Mouse (Mus musculus) G1E (cell line): ENCODE measurements around the gene Ccdc88c. TPM values are rescaled to one million over a fixed set of nuclear protein-coding genes. Genes with fewer than 3 reads are reported as not detected.

ENCODE experiments used
- ATAC-seq: 2 replicates; pipeline ENCODE4 v1.8.0; 2016; ENCODE audit warnings: mild to moderate bottlenecking; ENCODE audit not compliant: insufficient number of reproducible peaks, poor library complexity, low FRiP score, severe bottlenecking; ENCODE audit errors: extremely low read depth
- DNase-seq: peaks from one replicate; pipeline ENCODE4 v3.0.0; 2012; ENCODE audit warnings: low spot score
- H3K27me3 ChIP-seq: 2 replicates; pipeline ENCODE4 v1.6.1; 2012; ENCODE audit warnings: mild to moderate bottlenecking, low read length, inconsistent platforms; ENCODE audit not compliant: insufficient read depth
- H3K36me3 ChIP-seq: replicated peaks from 2 replicates; pipeline ENCODE3; 2012; ENCODE audit warnings: mild to moderate bottlenecking, inconsistent platforms
- H3K4me1 ChIP-seq: 2 replicates; pipeline ENCODE4 v1.6.1; 2012; ENCODE audit warnings: low read depth, low read length, inconsistent platforms, mixed read lengths; ENCODE audit not compliant: insufficient read depth
- H3K4me3 ChIP-seq: 2 replicates; pipeline ENCODE4 v1.5.1; 2012; ENCODE audit warnings: low read depth, mild to moderate bottlenecking, inconsistent platforms, low read length, moderate library complexity, mixed read lengths
- H3K9me3 ChIP-seq: replicated peaks from 2 replicates; pipeline ENCODE4 v1.6.1; 2012; ENCODE audit warnings: inconsistent platforms
- CTCF ChIP-seq: IDR thresholded peaks from 2 replicates; pipeline ENCODE4 v1.5.1; 2012; ENCODE audit warnings: low read depth, low read length, inconsistent platforms, mixed read lengths
- GATA1 ChIP-seq: IDR thresholded peaks from 2 replicates; pipeline ENCODE4 v1.6.1; 2012; ENCODE audit warnings: borderline replicate concordance, low read length, inconsistent platforms, mixed read lengths
- GATA2 ChIP-seq: IDR thresholded peaks from 2 replicates; pipeline ENCODE4 v1.6.1; 2012; ENCODE audit warnings: low read depth, low read length, inconsistent platforms, borderline replicate concordance
- POLR2AphosphoS5 ChIP-seq: IDR thresholded peaks from 2 replicates; pipeline ENCODE4 v1.6.1; 2012; ENCODE audit warnings: low read depth, low read length, inconsistent platforms; ENCODE audit not compliant: insufficient replicate concordance
- TAL1 ChIP-seq: conservative IDR thresholded peaks from 2 replicates; pipeline ENCODE4 v1.6.1; 2012; ENCODE audit warnings: low read depth, low read length, inconsistent platforms, mixed read lengths
- polyA plus RNA-seq: library from polyadenylated mRNA; stranded (reverse); fragments of >175 nt; gene quantifications from 2 replicates; pipeline ENCODE4 v1.2.3, GENCODE M21; 2012
- total RNA-seq, 2 experiments: library from RNA; stranded (forward) in 1 of 2; stranded (reverse) in 1 of 2; fragments of 200-1000 nt in 1 of 2; fragments of >200 nt in 1 of 2; fragmentation: Nextera tagmentation in 1 of 2; gene quantifications; 2 replicates each; pipeline ENCODE4 v1.2.3; 2014 to 2017

Ccdc88c gene
- total and polyA plus RNA-seq, 3 experiments, result 9.2 to 31.0 (median 22.7) TPM

DNA sequence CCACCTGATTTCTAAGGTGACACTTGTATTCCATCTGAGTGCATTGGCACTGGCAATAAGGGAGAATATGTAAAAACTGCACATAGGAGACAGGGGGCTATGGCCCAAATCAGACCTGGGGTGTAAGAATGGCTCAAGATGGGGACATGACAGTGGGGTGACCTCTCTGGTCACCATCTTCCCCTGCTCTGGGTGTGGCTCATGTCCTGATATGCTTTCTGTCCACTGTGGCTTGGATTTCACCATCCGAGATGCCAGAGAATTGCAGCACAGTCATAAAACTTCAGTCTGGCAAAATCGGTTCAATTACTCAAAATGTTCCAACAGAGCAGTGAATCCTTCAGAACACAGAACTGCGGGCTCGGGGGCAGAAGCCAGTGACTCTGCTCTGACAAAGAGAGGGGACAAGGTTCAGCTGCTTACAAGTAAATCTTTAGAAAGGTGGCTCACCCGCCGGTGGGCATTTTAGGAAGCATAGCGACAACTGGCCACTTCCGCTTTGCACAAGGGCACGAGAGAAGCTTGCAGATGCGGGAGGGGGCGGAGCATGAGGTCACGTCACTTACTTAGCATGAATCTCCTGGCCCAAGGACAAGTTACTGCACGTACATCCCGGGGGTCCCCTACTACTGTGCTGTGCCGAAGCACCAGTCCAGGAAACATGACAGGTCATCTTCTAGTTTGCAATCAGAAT lies 104.1 kb downstream of the Ccdc88c start:
- Histone ChIP-seq H3K27me3 (no peaks in the 10 kb centered on the region), H3K9me3 (no peaks in the 10 kb centered on the region), H3K4me1 (no peaks in the 10 kb centered on the region), H3K4me3 (no peak overlapping the region), H3K36me3 (peaks cover 95% of the 10 kb centered on the region)
- TF ChIP-seq CTCF, result no peak
- no peak for TF ChIP-seq POLR2AphosphoS5
- TF ChIP-seq TAL1, result no peak
- TF ChIP-seq GATA2, result no peak
- TF ChIP-seq GATA1, result no peak
- ATAC-seq (no peak), DNase-seq (no peak)

GRCm38 (mm10) chr12:100910731-100911130 lies 118.1 kb downstream of the Ccdc88c start:
- Histone ChIP-seq H3K4me1 (no peaks in the 10 kb centered on the region), H3K9me3 (no peaks in the 10 kb centered on the region), H3K27me3 (peaks cover 6% of the 10 kb centered on the region), H3K4me3 (no peak overlapping the region), H3K36me3 (peaks cover 52% of the 10 kb centered on the region)
- TF ChIP-seq GATA2 (no peak), POLR2AphosphoS5 (no peak), CTCF (no peak), TAL1 (no peak), GATA1 (no peak)
- DNase-seq (no peak), ATAC-seq (no peak)

DNA sequence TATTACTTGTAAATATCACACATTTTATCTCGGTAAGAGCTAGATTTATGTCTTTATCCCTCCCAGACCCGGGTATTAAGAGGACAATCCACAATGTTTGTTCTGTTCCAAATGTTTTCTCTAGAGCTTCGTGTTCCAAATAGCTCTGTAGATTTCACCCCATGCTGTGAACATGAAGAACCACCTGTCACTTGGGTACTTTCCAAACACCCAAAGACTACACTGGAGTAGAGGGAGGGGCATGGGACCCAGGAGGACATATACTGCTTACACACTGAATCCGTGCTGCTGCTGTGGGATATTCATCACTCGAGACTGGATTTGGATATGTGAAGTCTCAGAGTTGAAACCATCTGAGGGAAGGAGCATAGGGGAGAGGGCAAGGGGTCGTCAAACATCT lies 119.1 kb downstream of the Ccdc88c start:
- no peaks in the 10 kb centered on the region for H3K4me1 ChIP-seq

GRCm38 (mm10) chr12:100908298-100909034 lies 120.4 kb downstream of the Ccdc88c start:
- no peak for TF ChIP-seq POLR2AphosphoS5
- no peak for TF ChIP-seq GATA1
- TF ChIP-seq CTCF, result no peak
- ATAC-seq, result no peak
- H3K27me3 ChIP-seq, result peaks cover 21% of the 10 kb centered on the region
- no peak overlapping the region for H3K4me3 ChIP-seq
- H3K9me3 ChIP-seq, result no peaks in the 10 kb centered on the region
- peaks cover 31% of the 10 kb centered on the region for H3K36me3 ChIP-seq
- no peak for DNase-seq
- H3K4me1 ChIP-seq, result no peaks in the 10 kb centered on the region

More for the DNA sequence above, 119.1 kb downstream of the Ccdc88c start:
- ATAC-seq, result no peak
- H3K27me3 ChIP-seq, result peaks cover 11% of the 10 kb centered on the region
- DNase-seq, result no peak
- no peak overlapping the region for H3K4me3 ChIP-seq
- TF ChIP-seq GATA2, result no peak
- TF ChIP-seq TAL1, result no peak
- TF ChIP-seq POLR2AphosphoS5, result no peak
- no peak for TF ChIP-seq CTCF
- TF ChIP-seq GATA1, result no peak
- H3K36me3 ChIP-seq, result peaks cover 43% of the 10 kb centered on the region
- no peaks in the 10 kb centered on the region for H3K9me3 ChIP-seq

GRCm38 (mm10) chr12:100907598-100908297 lies 121.1 kb downstream of the Ccdc88c start, which contains the start of gene Gpr68:
Gene Gpr68, minus strand, starts transcription at chr12:100908198.
- Histone ChIP-seq H3K36me3 (peaks cover 23% of the 10 kb centered on the region), H3K4me1 (no peaks in the 10 kb centered on the region), H3K4me3 (no peak within 1 kb of the TSS), H3K27me3 (peaks cover 28% of the 10 kb centered on the region), H3K9me3 (no peaks in the 10 kb centered on the region)
- no peak for ATAC-seq
- TF ChIP-seq POLR2AphosphoS5, result no peak
- no peak for TF ChIP-seq TAL1
- no peak for TF ChIP-seq CTCF
- no peak for TF ChIP-seq GATA1
- no peak for TF ChIP-seq GATA2
- DNase-seq, result no peak

DNA sequence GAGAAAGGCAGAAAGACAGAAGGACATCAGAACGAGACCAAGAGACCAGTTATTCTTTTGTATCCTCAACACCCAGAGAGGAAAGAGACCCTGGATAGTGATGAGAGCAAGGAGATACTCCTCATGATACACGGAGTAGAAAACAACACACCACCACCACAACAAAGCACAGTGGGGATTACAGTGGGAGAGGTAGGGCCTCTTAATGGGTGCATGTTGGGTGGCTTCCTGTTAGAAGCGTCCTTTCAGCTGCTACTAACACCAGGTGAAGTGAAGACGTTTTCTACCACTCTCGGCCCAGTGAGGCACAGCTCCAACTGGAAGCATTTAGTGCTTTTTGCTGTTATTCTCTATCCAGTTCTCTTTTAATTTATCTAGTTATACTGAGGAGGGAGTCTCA lies 122.0 kb downstream of the Ccdc88c start:
- Histone ChIP-seq H3K4me1 (no peaks in the 10 kb centered on the region), H3K4me3 (no peak overlapping the region), H3K9me3 (no peaks in the 10 kb centered on the region), H3K36me3 (peaks cover 14% of the 10 kb centered on the region), H3K27me3 (peaks cover 36% of the 10 kb centered on the region)
- DNase-seq (no peak), ATAC-seq (no peak)
- TF ChIP-seq GATA2 (no peak), GATA1 (no peak), TAL1 (no peak), CTCF (no peak), POLR2AphosphoS5 (no peak)
